Mouse (Mus musculus) adrenal gland, adult 18-20 months (tissue): Measurements from ENCODE around the gene Ewsr1. TPM values are rescaled to one million over a fixed set of nuclear protein-coding genes. Genes with fewer than 3 reads are reported as not detected.

Experiments used
- DNase-seq, 2 experiments: peaks; one replicate each; pipeline ENCODE4 v3.0.0; 2021 to 2022; ENCODE audit warnings: low spot score in 2 of 2
- microRNA-seq, 2 experiments: library from miRNA; unstranded; fragments of <30 nt; microRNA quantifications; one replicate each; pipeline ENCODE4 v1.2.0; 2021; ENCODE audit warnings: borderline number of aligned reads in 2 of 2
- total RNA-seq, 2 experiments: library from RNA; stranded (reverse); gene quantifications; 1 replicate in 1 of 2; 2 replicates in 1 of 2; pipeline ENCODE4 v1.2.3; 2021

The Ewsr1 gene
- total RNA-seq, 2 experiments from 2014 or later = 211 to 300 TPM

DNA sequence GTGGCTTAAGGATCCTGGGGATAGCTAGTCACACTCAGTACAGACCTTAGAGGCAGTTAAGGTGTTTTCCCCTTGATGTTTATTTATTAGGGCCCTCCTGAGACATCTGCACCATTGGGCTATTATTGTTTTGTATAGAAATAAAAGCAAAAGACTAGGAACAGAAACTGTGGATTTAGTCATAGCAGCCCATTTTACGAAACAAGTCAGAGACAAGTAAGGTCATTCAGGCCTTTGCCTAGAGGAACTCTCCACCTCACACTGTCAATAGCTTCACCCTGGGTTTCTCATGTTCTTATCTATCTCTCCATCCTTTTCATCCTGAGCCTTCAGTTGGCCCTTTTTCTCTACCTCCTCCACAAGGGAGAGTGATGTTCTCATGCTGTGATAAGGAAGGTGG lies 74.0 kb downstream of the Ewsr1 start:
- no peak for DNase-seq

Small RNA genes lying within 50 kb of the gene (microRNA-seq; reads per million reads assigned to microRNA genes)
- gene Gm47296 = 0 reads per million in 2 experiments

Other genes starting within 250 kb of the Ewsr1 start
- gene Nf2, start 249.7 kb downstream of the Ewsr1 start, total RNA-seq = 100 to 1,000 TPM in 1 of 2 experiments, 10 to 100 TPM in 1; 63.4 to 136 TPM
- 10 to 100 TPM; 33.3 to 37.6 TPM for gene Nipsnap1, start 225.3 kb downstream of the Ewsr1 start, total RNA-seq
- gene Thoc5, start 203.9 kb downstream of the Ewsr1 start, total RNA-seq = 10 to 100 TPM; 27.9 to 28.0 TPM
- 1 to 10 TPM; 1.9 to 2.7 TPM for gene Nefh, start 151.2 kb downstream of the Ewsr1 start, total RNA-seq
- 10 to 100 TPM; 54.3 to 73.9 TPM for gene Ap1b1, start 112.4 kb downstream of the Ewsr1 start, total RNA-seq
- under 1 TPM in 1 of 2 experiments, not detected in 1; 0.46 TPM for gene Rasl10a, start 41.1 kb downstream of the Ewsr1 start, total RNA-seq
- 10 to 100 TPM; 45.2 to 49.9 TPM for gene Gas2l1, start 33.9 kb downstream of the Ewsr1 start, total RNA-seq
- gene Rhbdd3, start 340 bp downstream of the Ewsr1 start, total RNA-seq = 10 to 100 TPM; 16.3 to 19.5 TPM
- gene Emid1, start 53.0 kb upstream of the Ewsr1 start, total RNA-seq = 1 to 10 TPM; 2.2 to 3.4 TPM
- gene Kremen1, start 162.3 kb upstream of the Ewsr1 start, total RNA-seq = 10 to 100 TPM; 17.2 to 19.1 TPM